Mouse (Mus musculus) layer of hippocampus, adult 9-10 months (tissue): Measurements from ENCODE around the gene Bcas2.
"Not testable (repeated sequence)": the region's sequence is repeated elsewhere in the genome, so short reads cannot be mapped to it uniquely, and the experiment has no call there.

Source experiments
- DNase-seq: peaks from one replicate; pipeline ENCODE4 v3.0.0; 2022; ENCODE audit warnings: low spot score

Gene Bcas2

DNA sequence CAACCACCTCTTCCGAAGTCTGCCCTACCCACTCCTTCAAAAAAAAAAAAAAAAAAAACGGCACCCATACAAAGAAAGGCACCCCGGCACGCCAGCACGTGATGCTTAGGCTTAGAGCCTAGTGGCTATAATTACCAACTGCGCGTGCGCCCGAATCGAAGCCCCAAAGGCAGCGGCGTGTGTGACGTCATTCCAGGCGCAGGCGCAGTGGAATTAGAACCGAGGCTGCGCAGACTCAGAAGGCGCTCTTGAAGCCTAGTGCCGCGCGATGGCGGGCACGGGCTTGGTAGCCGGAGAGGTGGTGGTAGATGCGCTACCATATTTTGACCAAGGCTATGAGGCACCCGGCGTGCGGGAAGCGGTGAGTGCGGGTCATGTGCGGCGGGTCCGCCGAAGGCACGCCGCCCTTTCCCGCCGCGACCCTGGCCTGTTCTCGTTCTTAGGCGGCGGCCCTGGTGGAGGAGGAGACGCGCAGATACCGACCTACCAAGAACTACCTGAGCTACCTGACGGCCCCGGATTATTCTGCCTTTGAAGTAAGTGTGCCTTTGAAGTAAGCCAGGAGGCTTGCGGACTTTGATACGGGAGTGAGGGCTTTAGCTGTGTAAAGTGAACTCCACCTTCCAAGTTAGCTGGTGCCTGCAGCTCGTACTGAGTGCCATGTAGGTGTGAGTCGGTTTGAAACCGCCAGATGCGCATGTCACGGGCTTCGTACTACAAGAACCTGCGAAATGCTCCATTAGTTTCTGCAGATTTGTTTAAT, at the start of gene Bcas2:
TSS of gene Bcas2 (plus strand) at position 151 of the 763 bp plus-strand sequence.
- peak; percentile 97 for DNase-seq

DNA sequence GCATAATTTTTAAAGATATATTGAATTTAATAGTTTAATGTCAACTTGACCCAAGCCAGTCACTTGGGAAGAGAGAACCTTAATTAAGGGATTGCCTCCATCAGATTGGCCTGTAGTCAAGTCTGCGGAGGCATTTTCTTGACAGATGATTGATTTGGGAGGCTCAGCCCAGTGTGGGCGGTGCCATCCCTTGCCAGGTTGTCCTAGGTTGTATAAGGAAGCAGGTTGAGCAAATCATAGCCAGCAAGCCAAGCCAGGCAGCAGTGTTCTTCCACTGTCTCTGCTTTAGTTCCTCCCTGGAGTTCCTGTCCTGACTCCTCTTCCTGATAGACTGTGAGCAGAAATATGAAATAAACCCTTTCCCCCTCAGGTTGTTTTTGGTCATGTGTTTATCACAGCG, 47.8 kb upstream of the Bcas2 start:
- no peak for DNase-seq

DNA sequence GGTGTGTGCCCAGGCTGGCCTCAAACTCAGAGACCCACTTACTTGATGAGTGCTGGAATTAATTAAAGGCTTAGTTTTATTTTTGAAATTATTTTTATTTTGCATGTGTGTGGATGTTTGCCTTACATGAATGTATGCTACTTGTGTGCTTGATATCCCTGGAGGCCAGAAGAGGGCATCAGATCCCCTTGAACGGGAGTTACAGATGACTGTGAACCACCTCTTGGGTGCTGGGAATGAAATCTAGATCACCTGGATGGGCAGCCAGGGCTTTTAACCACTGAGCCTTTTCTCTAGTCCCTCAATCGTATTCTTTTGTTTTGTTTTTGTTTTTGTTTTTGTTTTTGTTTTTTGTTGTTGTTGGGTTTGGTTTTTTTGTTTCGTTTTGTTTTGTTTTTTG, 45.3 kb upstream of the Bcas2 start:
- no peak for DNase-seq

DNA sequence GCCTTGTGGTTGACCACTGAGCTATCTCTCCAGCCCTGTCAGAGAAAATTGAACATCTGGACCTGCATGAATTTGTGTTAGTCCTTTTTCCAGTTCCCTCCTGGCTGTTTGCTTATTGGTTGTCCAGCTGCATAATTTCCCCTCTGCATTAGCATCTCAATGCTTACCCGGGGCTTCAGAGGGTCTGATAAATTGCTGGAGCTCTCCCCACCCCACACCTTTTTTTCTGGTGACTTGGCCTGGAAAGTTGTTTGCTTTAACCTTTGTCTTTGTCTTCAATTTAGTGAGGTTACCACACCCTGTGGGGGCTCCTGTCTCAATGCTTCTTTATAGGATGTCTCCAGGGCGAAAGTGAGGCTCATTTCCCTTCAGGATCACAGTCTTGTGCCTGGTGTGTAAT, 44.3 kb upstream of the Bcas2 start:
- DNase-seq, result no peak

DNA sequence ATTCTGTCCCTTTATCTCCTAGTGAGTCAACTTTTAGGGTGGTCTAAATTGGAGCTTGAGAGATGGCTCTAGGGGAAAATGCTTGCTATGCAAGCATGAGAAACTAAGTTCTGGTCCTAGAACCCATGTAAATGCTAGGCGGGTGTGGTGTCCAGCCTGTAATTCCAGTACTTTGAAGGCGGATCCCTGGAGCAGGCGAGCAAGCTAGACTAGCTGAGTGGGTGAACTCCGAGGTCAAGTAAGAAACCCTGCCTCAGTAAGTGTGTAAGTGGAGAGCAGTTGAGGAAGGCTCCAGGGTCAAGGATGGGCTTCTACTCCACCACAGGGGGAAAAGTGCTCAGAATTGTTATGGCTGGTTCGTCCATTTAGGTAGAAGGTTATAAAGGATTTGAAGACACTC, 43.7 kb upstream of the Bcas2 start:
- no peak for DNase-seq

DNA sequence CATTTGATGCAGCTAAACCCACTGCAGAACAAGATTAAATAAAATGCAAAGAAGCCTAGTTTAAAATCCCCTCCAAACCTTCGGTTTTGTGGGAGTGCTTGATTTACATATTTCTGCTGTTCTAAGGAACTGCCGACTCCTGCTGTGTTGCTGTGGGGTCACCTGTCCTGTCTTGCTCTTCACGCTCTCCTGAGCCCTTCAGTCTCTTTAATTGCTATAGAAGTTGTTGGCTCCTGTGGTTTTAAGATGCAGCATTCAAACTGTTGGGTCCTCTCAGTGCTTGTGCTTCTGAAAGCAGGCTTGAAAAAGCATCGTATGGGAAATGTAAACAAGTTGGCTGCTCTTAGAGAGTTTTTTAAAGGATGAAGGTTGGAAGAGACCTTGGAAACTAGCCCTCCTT, 43.2 kb upstream of the Bcas2 start:
- no peak for DNase-seq

DNA sequence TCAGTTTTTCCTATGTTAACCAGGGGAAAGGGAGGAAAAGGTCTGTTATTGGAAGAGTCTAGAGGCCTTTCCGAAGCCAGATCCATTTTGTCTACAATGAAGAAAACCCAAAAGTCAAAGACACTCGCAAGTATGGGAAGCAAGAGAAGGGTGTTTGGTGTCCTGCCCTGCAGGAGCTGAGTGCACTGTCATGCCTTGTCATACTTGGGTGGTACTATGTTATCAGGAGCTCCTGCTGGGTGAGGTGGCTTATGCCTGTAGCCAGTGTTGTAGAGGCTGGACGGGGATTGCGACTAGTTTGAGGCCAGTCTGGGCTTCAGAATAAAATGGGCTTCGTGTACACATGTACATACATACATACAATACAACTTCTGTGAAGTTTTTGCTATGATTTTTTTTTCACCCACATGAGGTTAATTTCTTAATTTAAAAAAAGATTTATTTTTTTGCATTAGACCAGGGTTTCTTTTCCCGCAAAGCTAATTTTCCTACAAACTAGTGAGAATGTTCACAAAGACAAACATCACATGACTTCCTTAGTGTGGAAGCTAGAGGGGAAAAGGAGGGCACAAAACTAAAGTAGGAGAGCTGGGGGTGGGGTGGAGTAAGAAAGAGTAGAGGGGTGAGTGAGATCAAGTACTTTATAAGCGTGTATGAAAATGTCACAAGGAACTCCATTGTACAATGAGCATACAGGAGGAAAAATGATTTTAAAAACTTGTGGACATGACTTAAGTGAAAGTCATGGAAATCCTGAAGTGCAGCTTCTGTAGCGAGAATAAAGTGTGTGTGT, 41.9 kb upstream of the Bcas2 start:
- DNase-seq, result no peak

DNA sequence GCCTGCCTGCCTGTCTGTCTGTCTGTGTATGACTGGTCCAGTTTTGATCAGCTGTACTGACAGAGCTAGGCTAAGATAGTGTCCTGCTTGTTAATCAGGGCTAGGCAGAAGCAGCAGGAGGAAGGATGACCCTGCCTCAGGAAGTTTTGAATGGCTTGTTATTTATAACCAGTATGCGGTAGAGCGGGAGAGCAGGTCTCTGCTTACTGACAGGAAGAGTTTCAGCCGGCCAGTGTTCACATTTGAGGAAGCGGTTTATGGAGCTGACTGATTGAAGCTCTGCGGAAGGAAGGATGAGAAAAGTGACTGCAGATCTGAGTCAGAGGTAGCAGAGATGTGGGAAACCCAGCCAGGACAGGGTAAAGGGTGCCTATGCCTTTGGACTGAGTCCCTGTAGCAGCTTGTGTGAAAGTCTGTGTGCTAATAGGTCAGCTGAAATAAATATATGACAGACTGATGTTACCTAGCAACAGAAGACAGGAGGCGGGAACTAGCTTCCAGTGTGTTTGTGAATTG, 41.2 kb upstream of the Bcas2 start:
- DNase-seq, result peak; percentile 25

DNA sequence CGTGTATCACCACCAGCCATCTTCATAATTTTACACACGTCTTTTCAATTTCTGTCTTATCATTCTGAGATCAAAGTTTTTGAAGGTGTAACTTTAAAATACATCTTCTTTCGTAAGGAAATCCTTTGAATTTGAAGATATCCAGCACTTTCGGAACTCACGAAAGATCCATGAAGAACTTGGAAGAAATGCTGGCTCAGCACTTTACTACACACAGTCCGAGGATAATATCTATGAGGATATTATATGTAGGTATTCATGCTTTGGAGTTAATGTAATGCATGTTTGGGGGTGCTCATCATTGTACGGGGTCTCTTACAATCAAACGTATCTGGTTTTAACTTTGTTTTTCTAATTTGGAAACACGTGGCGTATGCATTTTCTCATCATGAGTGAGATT, 38.4 kb upstream of the Bcas2 start:
- DNase-seq, result no peak

DNA sequence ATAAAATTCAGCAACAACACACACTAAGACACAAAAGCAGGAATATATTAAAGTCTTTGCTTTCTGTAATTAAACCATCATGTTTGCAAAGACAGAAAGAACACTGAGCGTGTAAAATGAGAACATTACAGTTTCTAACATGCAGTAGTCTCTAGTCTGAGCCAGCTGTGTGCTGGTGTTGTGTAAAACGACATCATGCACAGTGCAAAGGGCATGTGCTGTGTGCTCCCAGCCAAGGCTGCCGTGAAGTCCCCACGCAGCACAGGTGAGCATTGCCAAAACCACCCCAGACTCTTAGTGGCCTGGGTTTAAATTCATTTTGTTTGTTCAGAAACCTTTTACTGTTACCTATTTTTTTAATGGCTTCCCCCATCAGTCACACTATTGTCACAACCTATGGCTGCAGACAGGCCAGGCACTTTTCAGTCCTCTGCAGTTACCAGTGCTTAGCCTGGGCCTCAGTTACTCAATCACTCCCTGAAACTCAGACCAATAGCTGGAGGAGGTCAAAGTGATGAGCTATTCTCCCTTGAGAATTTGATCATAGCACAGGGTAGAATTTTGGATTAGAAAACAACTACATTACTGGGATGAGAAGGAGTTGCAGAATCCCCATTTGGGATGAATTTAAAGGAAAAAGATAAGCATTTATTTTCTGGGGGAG, 34.9 kb upstream of the Bcas2 start:
- DNase-seq, result no peak

DNA sequence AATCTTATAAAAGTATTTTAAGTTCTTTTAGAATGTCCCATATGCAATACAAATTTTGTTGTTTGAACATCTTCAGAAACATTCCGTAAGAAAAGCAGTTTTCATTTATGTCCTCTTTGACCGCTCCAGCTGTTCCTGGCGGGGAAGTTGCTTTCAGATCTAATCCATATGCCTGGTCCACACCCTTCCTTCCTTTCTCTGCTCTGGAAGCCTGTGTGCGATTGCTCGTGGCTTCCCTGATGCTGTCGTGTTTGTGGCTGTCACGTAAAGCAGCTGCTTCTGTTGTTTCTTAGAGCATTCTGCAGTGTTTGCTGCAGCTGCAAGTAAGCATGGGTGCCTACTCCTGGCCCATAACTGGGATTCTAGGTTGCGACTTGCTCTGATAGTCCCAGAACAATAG, 32.4 kb upstream of the Bcas2 start:
- no peak for DNase-seq

DNA sequence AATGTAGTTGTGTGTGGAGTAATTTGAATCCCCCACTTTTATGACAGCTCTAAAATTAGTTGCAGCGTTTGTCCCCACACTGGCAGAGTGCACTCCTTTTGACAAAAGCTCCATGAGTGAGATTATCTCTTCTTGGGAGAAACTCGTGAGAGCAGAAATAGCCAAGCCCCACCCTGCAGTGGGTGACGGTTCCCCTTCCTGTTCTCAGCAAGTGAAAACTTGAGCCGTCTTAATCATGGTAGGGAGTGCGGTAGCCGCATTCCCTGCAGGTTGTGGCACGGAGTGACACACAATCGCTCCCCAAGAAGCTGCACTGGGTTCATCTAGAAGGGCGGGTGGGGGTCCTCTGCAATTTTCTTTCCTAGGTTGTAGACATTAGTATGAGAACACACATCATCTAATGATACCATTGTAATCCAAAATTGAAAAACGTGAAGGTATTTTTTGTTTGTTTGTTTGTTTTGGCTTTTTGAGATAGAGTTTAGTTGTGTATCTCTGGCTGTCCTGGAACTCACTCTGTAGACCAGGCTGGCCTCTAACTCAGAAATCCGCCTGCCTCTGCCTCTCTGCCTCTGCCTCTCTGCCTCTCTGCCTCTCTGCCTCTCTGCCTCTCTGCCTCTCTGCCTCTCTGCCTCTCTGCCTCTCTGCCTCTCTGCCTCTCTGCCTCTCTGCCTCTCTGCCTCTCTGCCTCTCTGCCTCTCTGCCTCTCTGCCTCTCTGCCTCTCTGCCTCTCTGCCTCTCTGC, 31.2 kb upstream of the Bcas2 start:
- not testable (repeated sequence) for DNase-seq

DNA sequence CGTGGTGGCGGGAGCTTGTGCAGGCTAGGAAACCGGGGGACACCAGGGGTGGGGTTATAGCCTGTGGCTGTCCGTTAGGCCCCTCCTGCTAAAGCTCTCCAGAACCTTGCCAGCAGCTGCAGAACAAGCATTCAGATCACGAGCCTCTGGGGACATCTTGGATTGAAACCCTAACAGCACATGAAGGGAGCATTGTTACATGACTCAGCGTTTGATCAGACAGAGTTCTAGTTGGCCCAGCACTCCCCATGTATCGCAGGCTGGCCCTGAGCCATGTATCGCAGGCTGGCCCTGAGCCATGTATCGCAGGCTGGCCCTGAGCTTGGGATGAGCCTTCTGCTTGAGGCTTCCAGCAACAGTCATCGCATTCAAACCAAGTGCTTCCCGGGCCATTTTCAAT, 30.2 kb upstream of the Bcas2 start:
- DNase-seq, result no peak

DNA sequence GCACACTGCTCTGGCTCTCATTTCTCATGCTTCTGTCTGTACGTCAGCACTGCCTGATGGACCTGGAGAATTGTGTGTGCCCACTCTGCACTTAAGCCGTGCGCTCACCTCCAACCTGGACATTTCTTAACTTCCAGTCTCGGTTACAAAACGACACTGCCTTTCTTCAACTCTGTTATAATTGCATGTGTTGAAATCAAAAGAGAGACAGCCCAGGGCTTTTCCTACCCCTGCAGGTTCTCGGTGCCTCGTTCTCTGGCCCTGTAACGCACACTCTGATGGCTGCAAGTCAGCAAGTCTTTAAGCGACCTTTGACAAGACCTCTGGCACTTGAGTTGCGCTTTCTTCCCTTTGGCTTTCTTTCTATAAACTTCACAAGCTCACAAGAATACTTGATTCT, 29.1 kb upstream of the Bcas2 start:
- DNase-seq, result no peak

DNA sequence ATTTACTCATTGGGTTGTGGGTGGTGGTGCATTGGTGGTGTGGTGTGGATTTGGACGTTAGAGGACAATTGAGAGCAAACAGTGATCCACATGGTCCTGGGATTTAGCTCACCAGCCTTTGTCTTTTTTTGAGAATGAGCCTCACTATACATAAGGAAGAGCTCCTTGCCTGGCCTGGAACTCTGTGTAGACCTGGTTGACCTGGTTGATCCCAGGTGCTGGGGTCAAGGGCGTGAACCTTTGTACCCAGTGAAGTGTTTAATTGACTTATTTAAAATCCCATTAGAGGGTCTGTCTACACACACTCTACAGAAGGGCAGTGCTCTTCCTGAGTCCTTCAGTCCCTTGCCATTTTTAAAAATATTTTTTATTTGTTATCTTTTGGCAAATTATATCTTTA, 26.1 kb upstream of the Bcas2 start:
- DNase-seq, result no peak

DNA sequence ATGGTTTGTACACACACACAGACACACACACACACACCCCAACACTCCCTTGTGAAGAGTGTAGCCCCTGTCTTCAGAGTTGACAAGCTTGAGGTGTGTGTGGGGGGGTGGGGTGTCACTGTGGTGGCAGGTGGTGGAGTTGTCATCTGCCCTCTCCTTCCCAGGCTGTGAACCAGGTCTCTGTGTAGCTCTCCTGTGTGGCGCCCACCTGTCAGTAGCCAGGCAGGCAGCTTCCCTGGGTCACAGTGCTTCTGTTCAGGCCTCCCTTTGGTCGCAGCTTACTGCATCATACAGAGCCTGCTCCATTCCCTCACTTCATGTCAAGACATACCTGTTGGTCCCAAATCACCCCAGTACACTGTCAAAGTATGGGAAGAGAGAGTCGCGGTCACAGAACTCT, 25.7 kb upstream of the Bcas2 start:
- DNase-seq, result no peak

DNA sequence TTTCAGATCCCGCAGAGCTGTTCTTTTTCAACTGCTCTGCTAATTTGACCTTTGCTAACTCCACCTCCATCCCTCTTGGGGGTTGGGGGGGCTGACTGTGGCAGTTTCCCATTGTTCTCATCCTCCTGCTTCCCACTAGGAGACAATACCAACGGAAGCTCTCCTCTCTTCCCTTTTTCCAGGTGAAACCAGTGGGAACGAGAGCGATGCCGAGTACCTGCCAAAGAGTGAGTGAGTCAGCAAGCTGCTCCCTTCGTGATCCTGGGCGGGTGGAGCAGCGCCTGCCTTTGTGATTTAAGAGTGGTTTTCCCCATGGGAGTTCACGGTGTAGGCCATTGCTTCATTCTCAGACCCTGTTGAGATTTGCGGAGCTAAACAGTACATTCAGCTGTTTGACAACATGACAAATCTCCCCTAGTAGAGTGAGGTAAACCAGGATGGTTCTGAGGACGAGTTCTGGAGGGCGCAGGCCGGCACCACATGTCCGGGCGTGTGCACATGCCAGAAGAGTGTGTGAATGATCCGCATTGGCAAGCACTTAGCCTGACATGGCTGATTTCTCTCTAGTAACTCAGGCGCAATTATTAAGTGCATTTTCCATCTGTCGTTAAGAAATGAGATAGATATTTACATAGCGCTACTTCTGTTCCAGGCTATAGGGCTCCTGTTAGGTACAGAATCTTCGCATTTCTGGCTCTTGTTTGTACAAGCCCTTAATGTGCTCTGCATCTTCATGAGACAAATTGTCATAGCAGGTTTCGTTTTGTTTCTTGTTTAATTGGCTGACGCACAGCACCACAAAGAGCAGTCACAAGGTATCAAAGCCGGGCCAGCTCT, 24.9 kb upstream of the Bcas2 start:
- no peak for DNase-seq

DNA sequence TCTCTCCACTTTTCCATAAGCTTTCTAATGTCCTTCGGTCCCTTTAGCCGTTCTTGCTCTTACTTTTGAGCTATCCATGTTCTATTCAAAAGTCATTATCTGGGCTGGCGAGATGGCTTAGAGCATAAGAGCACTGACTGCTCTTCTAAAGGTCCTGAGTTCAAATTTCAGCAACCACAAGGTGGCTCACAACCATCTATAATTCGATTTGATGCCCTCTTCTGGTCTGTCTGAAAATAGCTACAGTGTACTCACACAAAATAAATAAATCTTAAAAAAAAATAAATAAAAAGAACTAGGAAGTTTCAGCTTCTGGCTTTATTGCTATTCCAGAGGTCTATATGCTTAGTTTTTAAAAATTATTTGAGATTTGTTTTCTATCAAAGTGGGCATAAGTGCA, 23.7 kb upstream of the Bcas2 start:
- no peak for DNase-seq

DNA sequence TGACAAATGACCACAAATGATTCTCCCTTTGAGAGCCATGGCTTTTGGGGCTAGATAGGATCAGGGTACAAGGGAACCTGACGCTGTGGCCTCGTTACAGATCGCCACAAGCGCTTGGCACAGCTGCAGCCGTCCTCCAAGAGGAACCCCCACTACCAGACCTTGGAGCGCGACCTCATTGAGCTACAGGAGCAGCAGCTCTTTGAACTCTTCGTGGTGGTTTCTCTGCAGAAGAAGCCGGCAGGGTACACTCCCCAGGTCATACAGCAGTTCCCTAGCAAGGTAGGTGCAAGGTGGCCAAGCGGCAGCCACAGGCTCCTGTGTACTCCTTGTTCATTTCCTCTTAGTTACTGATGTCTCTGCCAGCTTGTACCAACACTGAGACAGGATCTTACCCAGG, 22.5 kb upstream of the Bcas2 start:
- no peak for DNase-seq

DNA sequence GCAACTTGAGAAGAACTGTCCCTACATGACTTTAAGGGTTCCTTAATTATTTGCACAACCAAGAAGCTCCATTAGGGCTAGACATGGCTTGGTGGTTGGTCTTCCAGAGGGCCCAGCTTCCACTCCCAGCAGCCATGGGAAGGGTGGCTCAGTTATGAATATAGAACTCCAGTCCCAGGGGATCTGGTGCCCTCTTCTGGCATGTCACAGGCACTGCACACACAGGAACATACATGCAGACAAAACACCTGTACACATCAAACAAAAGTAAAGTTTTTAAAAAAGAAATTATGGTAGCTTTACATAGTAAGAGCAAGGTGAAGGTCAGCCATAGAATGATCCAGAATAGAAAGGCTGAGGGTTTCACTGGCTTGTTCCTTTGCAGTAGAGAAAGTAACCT, 17.7 kb upstream of the Bcas2 start:
- no peak for DNase-seq

DNA sequence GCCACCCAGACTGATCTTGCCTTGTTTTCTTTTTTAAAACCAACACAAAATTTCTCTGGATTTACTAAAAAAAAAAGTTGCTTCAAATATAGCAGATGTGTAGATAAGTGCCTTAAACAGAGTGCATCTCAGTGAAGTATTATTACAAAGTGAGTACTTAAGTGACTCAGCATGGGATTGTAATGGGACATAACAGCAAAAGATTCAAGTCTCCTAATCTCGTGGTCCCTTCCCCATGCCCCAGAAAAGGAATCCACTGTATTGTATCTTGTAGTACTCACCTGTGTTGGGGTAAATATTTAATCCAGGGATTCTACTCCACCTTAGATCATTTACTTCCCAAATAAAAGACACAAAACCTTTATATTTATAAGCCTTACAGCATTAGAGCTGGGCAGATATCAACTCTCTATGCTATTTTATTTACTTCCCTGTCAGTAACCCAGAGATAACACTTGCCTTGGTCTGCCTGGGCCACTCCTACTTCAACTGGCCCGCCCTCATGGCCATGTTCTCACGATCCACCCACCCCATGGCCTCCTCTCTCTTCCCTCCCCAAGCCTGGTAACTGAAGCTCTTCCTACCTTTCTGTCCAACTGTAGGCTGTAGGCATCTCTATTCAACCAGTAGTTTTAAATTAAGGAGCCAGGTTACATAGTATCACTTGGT, 12.1 kb upstream of the Bcas2 start:
- DNase-seq, result no peak
